Mouse (Mus musculus) megakaryocyte, embryonic 14.5 days (primary cell): ENCODE measurements around the gene Stpg2.

Source experiments
- FLI1 ChIP-seq: IDR thresholded peaks from 2 replicates; pipeline ENCODE4 v1.6.1; 2012; ENCODE audit warnings: low read length, inconsistent platforms, mixed read lengths
- GATA1 ChIP-seq: IDR thresholded peaks from 3 replicates; pipeline ENCODE4 v1.6.1; 2012; ENCODE audit warnings: mixed read lengths, low read length, inconsistent platforms, borderline replicate concordance

DNA sequence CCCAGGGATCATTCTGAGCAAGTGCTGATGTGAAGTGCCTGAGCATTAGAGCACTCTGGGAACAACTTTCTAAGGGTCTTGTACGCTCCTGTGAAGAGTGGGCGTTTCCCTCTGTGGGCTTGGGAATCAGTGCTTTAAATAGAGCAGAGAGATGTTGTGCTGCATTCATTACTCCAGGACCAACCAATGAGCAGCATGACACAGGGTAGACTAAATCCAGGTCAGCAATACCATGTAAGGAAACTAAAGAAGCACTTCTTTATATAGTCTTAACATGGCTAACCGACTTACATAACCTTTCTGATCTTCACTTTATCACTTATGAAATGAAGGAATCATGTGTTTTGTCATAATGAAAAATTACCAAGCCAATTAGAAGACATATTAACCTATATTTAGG lies 290.4 kb downstream of the Stpg2 start:
- no peak for TF ChIP-seq GATA1
- TF ChIP-seq FLI1 = no peak
